Mouse (Mus musculus): ENCODE results near the gene Cckbr.

DNA sequence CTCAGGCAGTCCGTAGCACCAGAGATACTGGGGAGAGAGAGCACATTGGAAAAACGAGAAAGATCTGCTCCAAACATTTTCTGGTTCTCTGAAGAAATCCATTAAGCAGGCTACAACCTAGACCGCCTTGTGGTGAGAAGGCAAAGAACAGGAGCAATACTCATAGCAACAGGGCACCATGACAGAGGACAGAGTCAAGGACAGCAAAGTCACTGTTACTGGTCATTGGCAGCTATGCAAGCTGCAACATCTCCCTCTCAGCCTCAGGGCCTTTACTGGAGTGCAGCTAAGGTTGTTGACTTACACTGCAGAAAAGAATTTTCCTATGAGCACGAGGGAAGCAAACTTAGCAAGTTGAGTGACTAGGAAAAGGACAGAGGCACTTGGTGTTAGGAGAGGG is 81.7 kb downstream of the Cckbr start:
- TF ChIP-seq POLR2A (IDR thresholded peaks at IDR 0.05; ENCODE audit: insufficient read length, low read depth) (no peak), MYOD1 (IDR thresholded peaks at IDR 0.05; ENCODE audit: control insufficient read depth in 1 of 3, insufficient read length in 2 of 3, low read depth in 2 of 3) (no peak), USF1 (IDR thresholded peaks at IDR 0.05; ENCODE audit: low read depth) (no peak), POLR2AphosphoS2 (IDR thresholded peaks at IDR 0.05; ENCODE audit: insufficient read length, low read depth) (no peak), TCF12 (IDR thresholded peaks at IDR 0.05; ENCODE audit: insufficient read depth, poor library complexity, severe bottlenecking) (no peak)
